Mouse (Mus musculus): ENCODE measurements at regions not wholly inside any gene's neighbourhood (a gene's known extent, or its start where the extent isn't known, plus 50 kb on each side); places are given as distances from the start of the nearest gene placed in this dataset.

GRCm38 (mm10) chr8:80422190-80422589, 71.4 kb upstream of the Gypa start:
- ATAC-seq (ENCODE audit: insufficient number of reproducible peaks, low FRiP score, low TSS enrichment), result no peak

GRCm38 (mm10) chr8:80416121-80416520, 77.5 kb upstream of the Gypa start:
- ATAC-seq (ENCODE audit: insufficient number of reproducible peaks, low FRiP score, low TSS enrichment), result no peak

- ATAC-seq (ENCODE audit: insufficient number of reproducible peaks, low FRiP score, low TSS enrichment), result no peak
Measured at GRCm38 (mm10) chr8:80399594-80400207, 93.9 kb upstream of the Gypa start.

GRCm38 (mm10) chr8:80395010-80395409, 98.6 kb upstream of the Gypa start:
- no peak for ATAC-seq (ENCODE audit: insufficient number of reproducible peaks, low FRiP score, low TSS enrichment)

- no peak for ATAC-seq (ENCODE audit: insufficient number of reproducible peaks, low FRiP score, low TSS enrichment)
Measured at GRCm38 (mm10) chr8:80393111-80393510, 100.5 kb upstream of the Gypa start.

GRCm38 (mm10) chr8:80369221-80369620, 124.4 kb upstream of the Gypa start:
- ATAC-seq (ENCODE audit: insufficient number of reproducible peaks, low FRiP score, low TSS enrichment), result no peak

- no peak for ATAC-seq (ENCODE audit: insufficient number of reproducible peaks, low FRiP score, low TSS enrichment)
Measured at GRCm38 (mm10) chr8:80364059-80364458, 129.5 kb upstream of the Gypa start.

GRCm38 (mm10) chr8:80343299-80343698, 150.3 kb upstream of the Gypa start:
- ATAC-seq (ENCODE audit: insufficient number of reproducible peaks, low FRiP score, low TSS enrichment), result no peak

- no peak for ATAC-seq (ENCODE audit: insufficient number of reproducible peaks, low FRiP score, low TSS enrichment)
Measured at GRCm38 (mm10) chr8:80337872-80338271, 155.7 kb upstream of the Gypa start.

- no peak for ATAC-seq (ENCODE audit: insufficient number of reproducible peaks, low FRiP score, low TSS enrichment)
Measured at GRCm38 (mm10) chr8:80328676-80329075, 164.9 kb upstream of the Gypa start.

- no peak for ATAC-seq (ENCODE audit: insufficient number of reproducible peaks, low FRiP score, low TSS enrichment)
Measured at GRCm38 (mm10) chr8:80325859-80326258, 167.7 kb upstream of the Gypa start.

GRCm38 (mm10) chr8:80325132-80325531, 168.4 kb upstream of the Gypa start:
- ATAC-seq (ENCODE audit: insufficient number of reproducible peaks, low FRiP score, low TSS enrichment), result no peak

GRCm38 (mm10) chr8:80318231-80318870, 175.2 kb upstream of the Gypa start:
- ATAC-seq (ENCODE audit: insufficient number of reproducible peaks, low FRiP score, low TSS enrichment), result no peak

- peak; percentile 73 for ATAC-seq (ENCODE audit: insufficient number of reproducible peaks, low FRiP score, low TSS enrichment)
Measured at GRCm38 (mm10) chr8:80315371-80315770, 178.2 kb upstream of the Gypa start.

GRCm38 (mm10) chr8:80314826-80315225, 178.8 kb upstream of the Gypa start:
- no peak for ATAC-seq (ENCODE audit: insufficient number of reproducible peaks, low FRiP score, low TSS enrichment)

- ATAC-seq (ENCODE audit: insufficient number of reproducible peaks, low FRiP score, low TSS enrichment), result no peak
Measured at GRCm38 (mm10) chr8:80313883-80314635, 179.5 kb upstream of the Gypa start.

GRCm38 (mm10) chr8:80307761-80308160, 185.8 kb upstream of the Gypa start:
- ATAC-seq (ENCODE audit: insufficient number of reproducible peaks, low FRiP score, low TSS enrichment), result no peak

- no peak for ATAC-seq (ENCODE audit: insufficient number of reproducible peaks, low FRiP score, low TSS enrichment)
Measured at GRCm38 (mm10) chr8:80298596-80298995, 195.0 kb upstream of the Gypa start.

- ATAC-seq (ENCODE audit: insufficient number of reproducible peaks, low FRiP score, low TSS enrichment), result no peak
Measured at GRCm38 (mm10) chr8:80290311-80290710, 203.3 kb upstream of the Gypa start.

- ATAC-seq (ENCODE audit: insufficient number of reproducible peaks, low FRiP score, low TSS enrichment), result no peak
Measured at GRCm38 (mm10) chr8:80289282-80289681, 204.3 kb upstream of the Gypa start.

- no peak for ATAC-seq (ENCODE audit: insufficient number of reproducible peaks, low FRiP score, low TSS enrichment)
Measured at GRCm38 (mm10) chr8:80268910-80269460, 211.2 kb upstream of the Hhip start.
